ENCODE assay signal across 7 mouse cellular contexts in genomic region chr11:117407196-117407595, GRCm38 (mm10).
A peak's percentile ranks its signal among the peaks of the same experiment; 100 is the strongest.
DNase-seq lines count a peak whose midpoint lies in the region; ATAC-seq and TF ChIP-seq lines count a peak whose summit lies in the region.

No protein-coding gene starts in this region.

- H3K9me3 ChIP-seq in lung, embryonic 14.5 days (ENCODE audit: low read depth, low read length) = no peaks in the 10 kb centered on the region
- H3K9me3 ChIP-seq in forebrain, embryonic 16.5 days (ENCODE audit: control insufficient read depth, low read length) = no peaks in the 10 kb centered on the region
- peaks cover 4% of the 10 kb centered on the region for H3K9me3 ChIP-seq in limb, embryonic 12.5 days
- no peaks in the 10 kb centered on the region for H3K9me3 ChIP-seq in stomach, embryonic 16.5 days (replicated peaks; ENCODE audit: control insufficient read depth, low read length)

- peaks cover 17% of the 10 kb centered on the region; the same call in 1 of the 2 replicates for H3K27me3 ChIP-seq in lung, embryonic 14.5 days (ENCODE audit: insufficient read depth, low read length)
- no peaks in the 10 kb centered on the region for H3K27me3 ChIP-seq in forebrain, embryonic 16.5 days (replicated peaks; ENCODE audit: control insufficient read depth, insufficient read depth, low read length)
- H3K27me3 ChIP-seq in limb, embryonic 12.5 days = peaks cover 36% of the 10 kb centered on the region
- H3K27me3 ChIP-seq in stomach, embryonic 16.5 days (ENCODE audit: control insufficient read depth, insufficient read depth, low read length) = peaks cover 11% of the 10 kb centered on the region; the same call in 1 of the 2 replicates

- no peak for DNase-seq in lung, embryonic 14.5 days
- DNase-seq in lung, postnatal 10 days = no peak
- no peak for DNase-seq in frontal cortex, postnatal 14 days (ENCODE audit: low spot score in 2 of 2)
- DNase-seq in left cerebral cortex, postnatal 25 days (ENCODE audit: low spot score in 2 of 2) = no peak

- intact Hi-C loops in left cerebral cortex, postnatal 25 days (cut with DNase I) = loop anchor here (5.0 kb wide), 1 partner anchor 245 kb away; the partner anchor contains the start of gene Tnrc6c

- H3K36me3 ChIP-seq in lung, embryonic 14.5 days (ENCODE audit: insufficient read depth) = no peaks in the 10 kb centered on the region
- no peaks in the 10 kb centered on the region for H3K36me3 ChIP-seq in forebrain, embryonic 16.5 days (ENCODE audit: control insufficient read depth, insufficient read depth)
- H3K36me3 ChIP-seq in limb, embryonic 12.5 days = no peaks in the 10 kb centered on the region
- no peaks in the 10 kb centered on the region for H3K36me3 ChIP-seq in stomach, embryonic 16.5 days (ENCODE audit: control insufficient read depth, insufficient read depth, low read length)

- no peak for TF ChIP-seq CTCF in lung, embryonic 14.5 days (IDR thresholded peaks at IDR 0.05; ENCODE audit: low read depth)

- 17% methylated on average over 4 of the region's 4 CpGs for WGBS in lung, embryonic 14.5 days
- WGBS in forebrain, embryonic 16.5 days = 6% methylated on average over 4 of the region's 4 CpGs
- 14% methylated on average over 4 of the region's 4 CpGs for WGBS in limb, embryonic 12.5 days
- WGBS in stomach, embryonic 16.5 days = 23% methylated on average over 4 of the region's 4 CpGs

- peak overlapping the region; percentile 67; the same call in 1 of the 2 replicates for H3K27ac ChIP-seq in lung, embryonic 14.5 days (ENCODE audit: low read depth)
- H3K27ac ChIP-seq in forebrain, embryonic 16.5 days (ENCODE audit: low read length) = peak overlapping the region; percentile 97
- peak overlapping the region; percentile 66 for H3K27ac ChIP-seq in limb, embryonic 12.5 days
- H3K27ac ChIP-seq in stomach, embryonic 16.5 days (ENCODE audit: low read length) = peak overlapping the region; percentile 40; the same call in 1 of the 2 replicates

- peaks cover 4% of the 10 kb centered on the region; the same call in 1 of the 2 replicates for H3K4me1 ChIP-seq in lung, embryonic 14.5 days (ENCODE audit: insufficient read depth)
- H3K4me1 ChIP-seq in forebrain, embryonic 16.5 days (replicated peaks; ENCODE audit: control insufficient read depth, insufficient read depth, low read length) = peaks cover 42% of the 10 kb centered on the region
- peaks cover 49% of the 10 kb centered on the region for H3K4me1 ChIP-seq in limb, embryonic 12.5 days (replicated peaks)
- H3K4me1 ChIP-seq in stomach, embryonic 16.5 days (ENCODE audit: control insufficient read depth, insufficient read depth, low read length) = peaks cover 13% of the 10 kb centered on the region

- H3K9ac ChIP-seq in lung, embryonic 14.5 days = no peak overlapping the region
- peak overlapping the region; percentile 66 for H3K9ac ChIP-seq in forebrain, embryonic 16.5 days (replicated peaks; ENCODE audit: low read depth, low read length)
- H3K9ac ChIP-seq in limb, embryonic 12.5 days (replicated peaks) = 0 out of 2 replicates have a peak overlapping the region, but pooled peaks have one; percentile 40
- H3K9ac ChIP-seq in stomach, embryonic 16.5 days (ENCODE audit: low read length) = peak overlapping the region; percentile 54

- peak overlapping the region; percentile 62 for H3K4me2 ChIP-seq in lung, embryonic 14.5 days
- peak overlapping the region; percentile 58 for H3K4me2 ChIP-seq in forebrain, embryonic 16.5 days (ENCODE audit: low read length)
- H3K4me2 ChIP-seq in limb, embryonic 12.5 days = peak overlapping the region; percentile 67
- H3K4me2 ChIP-seq in stomach, embryonic 16.5 days (ENCODE audit: low read depth, low read length) = peak overlapping the region; percentile 55; the same call in 1 of the 2 replicates

- peak overlapping the region; percentile 29; the same call in 1 of the 2 replicates for H3K4me3 ChIP-seq in lung, embryonic 14.5 days (ENCODE audit: low read depth, low read length)
- H3K4me3 ChIP-seq in forebrain, embryonic 16.5 days (replicated peaks; ENCODE audit: low read length) = peak overlapping the region; percentile 41
- peak overlapping the region; percentile 34 for H3K4me3 ChIP-seq in limb, embryonic 12.5 days (replicated peaks)
- no peak overlapping the region for H3K4me3 ChIP-seq in stomach, embryonic 16.5 days (replicated peaks; ENCODE audit: low read length)

- ATAC-seq in lung, embryonic 14.5 days (ENCODE audit: insufficient read depth) = 0 out of 2 replicates have a peak, but pooled peaks have one; percentile 6
- ATAC-seq in forebrain, embryonic 16.5 days = no peak
- ATAC-seq in limb, embryonic 12.5 days (ENCODE audit: insufficient number of reproducible peaks, insufficient read depth, low FRiP score, low TSS enrichment, low read depth) = no peak
- ATAC-seq in stomach, embryonic 16.5 days (ENCODE audit: insufficient read depth, low FRiP score) = 0 out of 2 replicates have a peak, but pooled peaks have one; percentile 12

Comparison
In these comparisons a context has a peak if more than half of its experiments do, and no peak if none do; other contexts are left out.
1. ATAC-seq: peak in lung, embryonic 14.5 days (single experiment) and stomach, embryonic 16.5 days (single experiment); none in forebrain, embryonic 16.5 days (single experiment) and limb, embryonic 12.5 days (single experiment).
2. H3K27ac ChIP-seq: peak in every context shown above with its lines; median percentile 97 in forebrain, embryonic 16.5 days; 67 in lung, embryonic 14.5 days; 66 in limb, embryonic 12.5 days; 40 in stomach, embryonic 16.5 days.
3. Peak in every context shown above with its lines, with median percentiles within 50 percentile points of each other: H3K4me2 ChIP-seq.